Mouse (Mus musculus) myocyte (in vitro differentiated cells): ENCODE measurements around the gene Per1. TPM values are rescaled to one million over a fixed set of nuclear protein-coding genes. Genes with fewer than 3 reads are reported as not detected.
A peak's percentile ranks its signal among the peaks of the same experiment; 100 is the strongest.

Source experiments
- H3K27me3 ChIP-seq: one replicate; pipeline ENCODE4 v1.6.1; 2011; ENCODE audit not compliant: control insufficient read depth, insufficient read depth, insufficient read length
- H3K36me3 ChIP-seq: one replicate; pipeline ENCODE4 v1.6.1; 2011; ENCODE audit not compliant: control insufficient read depth, insufficient read depth
- H3K4me2 ChIP-seq: one replicate; pipeline ENCODE4 v1.6.1; 2011; ENCODE audit warnings: low read depth, control low read depth
- H3K4me3 ChIP-seq: one replicate; pipeline ENCODE4 v1.5.1; 2011; ENCODE audit warnings: mild to moderate bottlenecking, control low read depth, moderate library complexity
- H3K79me2 ChIP-seq: one replicate; pipeline ENCODE4 v1.6.1; 2011; ENCODE audit not compliant: control insufficient read depth, insufficient read depth
- H3ac ChIP-seq: one replicate; pipeline ENCODE4 v1.6.1; 2011; ENCODE audit not compliant: control insufficient read depth, insufficient read length
- CEBPB ChIP-seq: IDR thresholded peaks from 2 replicates; pipeline ENCODE4 v1.6.1; 2011; ENCODE audit warnings: mild to moderate bottlenecking, moderate library complexity; ENCODE audit not compliant: poor library complexity, insufficient read depth, severe bottlenecking
- E2F4 ChIP-seq: IDR thresholded peaks from one replicate; pipeline ENCODE4 v1.6.1; 2011; ENCODE audit warnings: mild to moderate bottlenecking, control low read depth, moderate library complexity; ENCODE audit not compliant: insufficient read depth
- MAX ChIP-seq: IDR thresholded peaks from one replicate; pipeline ENCODE4 v1.6.1; 2011; ENCODE audit warnings: low read depth, mild to moderate bottlenecking, control low read depth
- MYOD1 ChIP-seq, 3 experiments: IDR thresholded peaks; one replicate each; pipeline ENCODE4 v1.6.1; 2011; ENCODE audit warnings: control low read depth in 2 of 3, low read depth in 2 of 3, mild to moderate bottlenecking in 2 of 3, moderate library complexity in 1 of 3; ENCODE audit not compliant: insufficient read length in 2 of 3, control insufficient read depth in 1 of 3
- MYOG ChIP-seq, 3 experiments: IDR thresholded peaks; one replicate each; pipeline ENCODE4 v1.6.1; 2011; ENCODE audit warnings: control low read depth in 2 of 3, low read depth in 2 of 3, mild to moderate bottlenecking in 2 of 3; ENCODE audit not compliant: insufficient read length in 2 of 3, control insufficient read depth in 1 of 3, insufficient read depth in 1 of 3
- POLR2A ChIP-seq: IDR thresholded peaks from one replicate; pipeline ENCODE4 v1.6.1; 2011; ENCODE audit warnings: low read depth, mild to moderate bottlenecking, control low read depth, moderate library complexity; ENCODE audit not compliant: insufficient read length
- REST ChIP-seq: IDR thresholded peaks from one replicate; pipeline ENCODE4 v1.6.1; 2011; ENCODE audit warnings: mild to moderate bottlenecking, control low read depth, moderate library complexity; ENCODE audit not compliant: insufficient read depth, insufficient read length
- SRF ChIP-seq: IDR thresholded peaks from one replicate; pipeline ENCODE4 v1.6.1; 2011; ENCODE audit warnings: low read depth; ENCODE audit not compliant: control insufficient read depth, insufficient read length
- TCF12 ChIP-seq: IDR thresholded peaks from one replicate; pipeline ENCODE4 v1.6.1; 2011; ENCODE audit warnings: mild to moderate bottlenecking, control low read depth; ENCODE audit not compliant: poor library complexity, insufficient read depth, severe bottlenecking
- TCF3 ChIP-seq: IDR thresholded peaks from one replicate; pipeline ENCODE4 v1.6.1; 2011; ENCODE audit warnings: low read depth, control low read depth; ENCODE audit not compliant: insufficient read length
- USF1 ChIP-seq: IDR thresholded peaks from one replicate; pipeline ENCODE4 v1.6.1; 2011; ENCODE audit warnings: low read depth, mild to moderate bottlenecking, control low read depth, moderate library complexity
- polyA plus RNA-seq: library from polyadenylated mRNA; unstranded; fragments of >200 nt; fragmentation: generic; extraction: Trizol; gene quantifications from one replicate; pipeline ENCODE4 v1.2.1, GENCODE M21; 2012; ENCODE audit warnings: missing spikeins

The Per1 gene
- polyA plus RNA-seq, 1 experiment, result 8.9 TPM

GRCm38 (mm10) chr11:69123056-69123692 is 28.2 kb downstream of the Per1 start:
- Histone ChIP-seq H3K36me3 (no peaks in the 10 kb centered on the region), H3ac (peak overlapping the region; percentile 82), H3K27me3 (no peaks in the 10 kb centered on the region), H3K4me3 (peak overlapping the region; percentile 68), H3K4me2 (peak overlapping the region; percentile 82), H3K79me2 (no peaks in the 10 kb centered on the region)
- TF ChIP-seq E2F4 (no peak), USF1 (peak; percentile 40), CEBPB (peak; percentile 39; the same call in 1 of the 2 replicates), REST (no peak), TCF3 (no peak), POLR2A (no peak)

DNA sequence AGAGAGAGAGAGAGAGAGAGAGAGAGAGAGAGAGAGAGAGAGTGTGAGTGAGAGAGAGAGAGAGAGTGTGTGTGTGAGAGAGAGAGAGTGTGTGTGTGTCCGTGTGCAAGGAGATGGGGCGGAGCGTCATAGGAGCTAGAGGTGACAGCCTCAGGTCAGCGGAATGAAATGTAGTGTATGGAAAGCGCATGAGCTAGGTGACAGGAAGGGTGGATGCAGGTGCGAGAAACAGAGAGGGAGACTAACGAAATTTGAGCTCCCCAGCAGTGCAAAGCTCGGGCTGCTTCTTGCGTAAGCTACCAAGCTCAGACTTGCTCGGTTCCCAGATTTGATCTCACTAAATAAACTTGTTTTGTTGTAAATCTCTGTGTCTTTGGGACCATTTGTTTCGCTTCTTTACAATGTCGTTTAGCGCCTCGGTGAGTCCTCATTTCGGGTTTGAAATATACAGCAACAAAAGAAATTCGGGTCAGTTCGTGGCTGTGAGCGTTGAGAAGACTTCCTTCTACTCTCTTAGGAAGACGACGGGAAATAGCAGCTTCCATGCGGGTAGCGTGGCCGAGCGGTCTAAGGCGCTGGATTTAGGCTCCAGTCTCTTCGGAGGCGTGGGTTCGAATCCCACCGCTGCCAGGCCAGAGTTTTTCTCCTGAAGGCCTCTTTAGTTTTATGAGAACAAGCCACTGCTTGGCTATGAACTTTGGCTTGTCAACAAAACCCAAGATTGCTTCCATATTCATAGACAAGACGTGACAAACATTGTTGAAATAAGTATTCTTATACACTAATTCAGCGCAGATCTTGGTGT is 28.9 kb downstream of the Per1 start:
- Histone ChIP-seq H3K4me2 (peak overlapping the region; percentile 82), H3K4me3 (peak overlapping the region; percentile 68), H3K36me3 (no peaks in the 10 kb centered on the region), H3ac (peak overlapping the region; percentile 82), H3K27me3 (no peaks in the 10 kb centered on the region), H3K79me2 (no peaks in the 10 kb centered on the region)
- TF ChIP-seq E2F4 (peak; percentile 42), POLR2A (no peak)

DNA sequence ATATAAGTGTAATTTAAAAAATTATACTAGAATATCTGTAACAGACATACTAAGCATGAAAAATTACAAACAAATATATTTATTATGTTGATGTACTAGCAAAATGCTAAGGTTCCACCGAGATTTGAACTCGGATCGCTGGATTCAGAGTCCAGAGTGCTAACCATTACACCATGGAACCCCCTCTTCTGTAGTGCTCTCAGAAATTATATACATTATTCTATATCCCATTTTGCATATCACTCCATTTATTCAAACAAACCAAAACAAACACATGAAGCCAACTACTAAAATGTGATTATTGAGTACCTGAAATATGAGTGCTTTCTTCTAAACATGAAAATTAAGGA is 29.5 kb downstream of the Per1 start:
- Histone ChIP-seq H3ac (no peak overlapping the region), H3K4me2 (no peak overlapping the region), H3K79me2 (no peaks in the 10 kb centered on the region), H3K4me3 (peak overlapping the region; percentile 68), H3K27me3 (no peaks in the 10 kb centered on the region), H3K36me3 (no peaks in the 10 kb centered on the region)
- TF ChIP-seq TCF12, result no peak
- no peak for TF ChIP-seq MYOD1 (IDR thresholded peaks at IDR 0.05; ENCODE audit: control insufficient read depth in 1 of 3, insufficient read length in 2 of 3, low read depth in 2 of 3)
- TF ChIP-seq E2F4, result peak; percentile 20
- TF ChIP-seq SRF, result no peak

DNA sequence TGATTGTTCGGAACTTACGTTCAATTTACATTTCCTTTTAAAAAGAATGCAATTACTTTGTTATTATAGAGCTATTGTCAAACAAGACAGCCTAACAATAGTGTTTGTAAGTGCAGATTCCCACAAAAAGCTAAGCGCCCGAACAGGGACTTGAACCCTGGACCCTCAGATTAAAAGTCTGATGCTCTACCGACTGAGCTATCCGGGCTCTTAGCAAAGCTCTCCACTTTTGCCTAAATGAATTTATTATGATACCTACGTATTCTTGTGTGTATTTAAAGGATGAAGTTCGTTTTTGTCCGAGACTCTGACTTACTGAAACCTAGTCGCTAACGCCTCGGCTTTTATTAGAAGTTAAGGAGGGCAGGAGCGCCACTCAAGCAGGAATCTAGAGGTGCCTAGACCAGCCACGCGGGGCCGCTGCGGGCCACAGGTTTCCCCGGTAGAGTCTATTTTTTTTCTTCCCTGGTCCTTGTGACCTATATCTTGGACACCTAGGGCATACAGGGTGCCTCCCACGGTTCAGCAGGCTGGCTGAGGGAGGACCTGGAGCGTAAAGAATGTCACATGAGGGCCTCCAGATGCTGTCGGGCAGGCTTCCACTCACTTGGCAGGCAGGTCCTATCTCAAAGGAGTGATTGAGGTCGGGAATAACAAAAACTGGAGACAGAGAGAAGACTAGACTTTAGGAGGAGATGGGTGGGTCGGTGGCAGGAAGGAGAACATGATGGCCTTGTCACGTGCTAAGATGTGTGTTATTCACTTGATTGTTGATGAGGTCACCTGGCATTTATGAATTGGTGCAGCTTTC is 30.2 kb downstream of the Per1 start:
- peak overlapping the region; percentile 77 for H3K4me2 ChIP-seq
- H3K27me3 ChIP-seq, result no peaks in the 10 kb centered on the region
- no peak overlapping the region for H3ac ChIP-seq
- TF ChIP-seq MYOD1 (IDR thresholded peaks at IDR 0.05; ENCODE audit: control insufficient read depth in 1 of 3, insufficient read length in 2 of 3, low read depth in 2 of 3), result no peak
- TF ChIP-seq USF1, result peak; percentile 51
- TF ChIP-seq POLR2A, result no peak
- no peak for TF ChIP-seq SRF
- TF ChIP-seq CEBPB, result 0 out of 2 replicates have a peak, but pooled peaks have one; percentile 7
- peak; percentile 14 for TF ChIP-seq E2F4
- no peak for TF ChIP-seq TCF3
- H3K4me3 ChIP-seq, result peak overlapping the region; percentile 26
- H3K36me3 ChIP-seq, result no peaks in the 10 kb centered on the region
- H3K79me2 ChIP-seq, result no peaks in the 10 kb centered on the region

DNA sequence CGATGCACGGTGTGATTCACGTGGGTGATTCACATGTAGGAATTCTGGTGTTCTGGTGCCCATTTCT is 30.7 kb downstream of the Per1 start, which contains the start of gene Aloxe3:
Gene Aloxe3 (plus strand): TSS at position 45 of the 67 bp plus-strand sequence.
- TF ChIP-seq SRF, result no peak
- TF ChIP-seq MYOG (IDR thresholded peaks at IDR 0.05; ENCODE audit: control insufficient read depth in 1 of 3, insufficient read depth in 1 of 3, insufficient read length in 2 of 3, low read depth in 2 of 3), result no peak
- no peak for TF ChIP-seq E2F4
- TF ChIP-seq POLR2A, result no peak
- TF ChIP-seq MAX, result no peak
- no peak for TF ChIP-seq REST
- no peak for TF ChIP-seq USF1
- H3K4me3 ChIP-seq, result peak within 1 kb of the TSS; percentile 26
- no peak within 1 kb of the TSS for H3ac ChIP-seq
- peak within 1 kb of the TSS; percentile 77 for H3K4me2 ChIP-seq
- no peaks in the 10 kb centered on the region for H3K27me3 ChIP-seq
- no peaks in the 10 kb centered on the region for H3K36me3 ChIP-seq
- no peaks in the 10 kb centered on the region for H3K79me2 ChIP-seq
